Mouse (Mus musculus) lung, postnatal 0 days (tissue): ENCODE measurements around the gene Gls2. TPM values are rescaled to one million over a fixed set of nuclear protein-coding genes. Genes with fewer than 3 reads are reported as not detected.
"Not testable (repeated sequence)": the region's sequence is repeated elsewhere in the genome, so short reads cannot be mapped to it uniquely, and the experiment has no call there.

Source experiments
- ATAC-seq: fragments of 200-750 bp; cut with Nextera tagmentation; 2 replicates; pipeline ENCODE4 v1.8.0; 2017; ENCODE audit warnings: moderate library complexity
- DNase-seq: peaks from one replicate; pipeline ENCODE4 v3.0.0-alpha.2; 2016; ENCODE audit warnings: low spot score
- H3K27ac ChIP-seq: fragments of 300-500 bp; sonication (generic); 2 replicates; pipeline ENCODE4 v1.5.1; 2014; ENCODE audit warnings: antibody characterized with exemption, mild to moderate bottlenecking, low read length, mixed read lengths
- H3K27me3 ChIP-seq: fragments of 300-500 bp; sonication (generic); replicated peaks from 2 replicates; pipeline ENCODE4 v1.6.1; 2014; ENCODE audit warnings: low read length, mixed read lengths; ENCODE audit not compliant: insufficient read depth
- H3K36me3 ChIP-seq: fragments of 300-500 bp; sonication (generic); 2 replicates; pipeline ENCODE4 v1.6.1; 2014; ENCODE audit warnings: low read length, mixed read lengths; ENCODE audit not compliant: insufficient read depth
- H3K4me1 ChIP-seq: fragments of 300-500 bp; sonication (generic); 2 replicates; pipeline ENCODE4 v1.6.1; 2014; ENCODE audit warnings: antibody characterized with exemption, low read depth, low read length, mixed read lengths; ENCODE audit not compliant: insufficient read depth
- H3K4me2 ChIP-seq: fragments of 300-500 bp; sonication (generic); replicated peaks from 2 replicates; pipeline ENCODE4 v1.6.1; 2014; ENCODE audit warnings: low read depth, mild to moderate bottlenecking, low read length, moderate library complexity, mixed read lengths
- H3K4me3 ChIP-seq: fragments of 300-500 bp; sonication (generic); 2 replicates; pipeline ENCODE4 v1.5.1; 2014; ENCODE audit warnings: low read depth, low read length
- H3K9ac ChIP-seq: fragments of 300-500 bp; sonication (generic); replicated peaks from 2 replicates; pipeline ENCODE4 v1.6.1; 2014; ENCODE audit warnings: low read depth, mild to moderate bottlenecking
- H3K9me3 ChIP-seq: fragments of 300-500 bp; sonication (generic); 2 replicates; pipeline ENCODE4 v1.6.1; 2016; ENCODE audit warnings: low read length, mixed read lengths
- CTCF ChIP-seq: IDR thresholded peaks from 2 replicates; pipeline ENCODE4 v1.5.1; 2016; ENCODE audit warnings: antibody characterized with exemption, mild to moderate bottlenecking
- EP300 ChIP-seq: IDR thresholded peaks from 2 replicates; pipeline ENCODE4 v1.6.1; 2016; ENCODE audit warnings: antibody characterized with exemption, mild to moderate bottlenecking, control low read depth
- WGBS: fragments of 180-500 bp; shearing (Covaris S2); extraction: QIAGEN DNeasy Blood & Tissue Kit; methylation state at CpG from one replicate; pipeline ENCODE4 v1.1.7; 2014; 5-methylcytosine and 5-hydroxymethylcytosine counted together
- polyA plus RNA-seq: library from polyadenylated mRNA; unstranded; fragments of >200 nt; fragmentation: Nextera tagmentation; extraction: Ambion mirVana; gene quantifications from 2 replicates; pipeline ENCODE4 v1.2.1, GENCODE M21; 2015

Gls2 gene
- polyA plus RNA-seq, 1 experiment from 2014 or later, result 0.82 TPM

DNA sequence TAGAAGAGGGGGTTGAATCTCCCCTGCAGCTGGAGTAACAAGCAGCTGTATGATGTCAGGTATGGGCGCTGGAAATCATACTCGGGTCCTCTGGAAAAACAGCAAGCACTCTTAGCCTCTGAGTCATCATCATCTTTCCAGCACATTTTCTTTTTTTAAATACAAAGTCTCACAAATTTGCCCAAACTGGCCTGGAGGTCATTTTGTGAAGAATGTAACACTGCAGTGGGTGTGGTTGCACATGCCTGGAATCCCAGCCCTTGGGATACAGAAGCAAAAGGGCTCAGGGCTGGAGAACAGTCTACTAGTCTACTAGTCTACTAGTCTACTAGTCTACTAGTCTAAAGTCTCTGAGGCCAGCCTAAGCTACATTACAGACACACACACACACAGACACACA is 10.0 kb upstream of the Gls2 start:
- H3K9me3 ChIP-seq, result no peaks in the 10 kb centered on the region
- TF ChIP-seq EP300, result no peak
- no peak for TF ChIP-seq CTCF
- H3K4me3 ChIP-seq, result no peak overlapping the region
- H3K27ac ChIP-seq, result no peak overlapping the region
- 64% methylated on average over 2 of the region's 2 CpGs for WGBS
- H3K27me3 ChIP-seq, result no peaks in the 10 kb centered on the region
- ATAC-seq (no peak), DNase-seq (peak; percentile 24)
- H3K36me3 ChIP-seq, result no peaks in the 10 kb centered on the region
- H3K4me2 ChIP-seq, result no peak overlapping the region
- no peak overlapping the region for H3K9ac ChIP-seq
- H3K4me1 ChIP-seq, result no peaks in the 10 kb centered on the region

DNA sequence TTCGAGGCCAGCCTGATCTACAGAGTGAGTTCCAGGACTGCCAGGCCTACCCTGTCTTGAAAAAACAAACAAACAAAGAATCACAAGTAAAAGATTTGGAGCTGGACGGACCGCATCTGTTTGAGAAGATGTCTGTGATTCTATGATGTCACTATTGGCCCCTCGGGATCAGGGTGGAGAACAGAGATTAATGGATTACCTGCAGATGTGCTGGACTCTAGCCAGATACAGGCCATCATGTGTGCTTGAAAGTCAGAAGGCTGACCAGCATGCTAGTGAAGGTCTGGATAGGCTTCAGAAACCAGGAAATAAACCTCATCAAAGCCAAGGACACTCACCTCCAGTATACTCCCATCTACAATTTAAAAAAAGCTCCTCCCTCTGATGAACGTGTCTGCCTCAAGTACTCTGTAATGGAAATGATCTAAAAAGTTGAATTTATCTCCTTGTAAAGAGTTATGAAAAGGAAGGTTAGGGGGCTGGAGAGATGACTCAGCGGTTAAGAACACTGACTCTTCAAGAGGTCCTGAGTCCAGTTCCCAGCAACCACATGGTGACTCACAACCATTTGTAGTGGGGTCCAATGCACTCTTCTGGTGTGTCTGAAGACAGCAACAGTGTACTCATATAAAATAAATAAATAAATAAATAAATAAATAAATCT is 8.8 kb upstream of the Gls2 start:
- ATAC-seq (peak; percentile 43; the same call in 1 of the 2 replicates), DNase-seq (peak; percentile 42)
- H3K36me3 ChIP-seq, result no peaks in the 10 kb centered on the region
- H3K9ac ChIP-seq, result no peak overlapping the region
- H3K4me3 ChIP-seq, result no peak overlapping the region
- H3K9me3 ChIP-seq, result no peaks in the 10 kb centered on the region
- no peak overlapping the region for H3K27ac ChIP-seq
- H3K4me2 ChIP-seq, result no peak overlapping the region
- no peaks in the 10 kb centered on the region for H3K4me1 ChIP-seq
- 60% methylated on average over 6 of the region's 6 CpGs for WGBS
- TF ChIP-seq CTCF, result no peak
- TF ChIP-seq EP300, result no peak
- no peaks in the 10 kb centered on the region for H3K27me3 ChIP-seq

DNA sequence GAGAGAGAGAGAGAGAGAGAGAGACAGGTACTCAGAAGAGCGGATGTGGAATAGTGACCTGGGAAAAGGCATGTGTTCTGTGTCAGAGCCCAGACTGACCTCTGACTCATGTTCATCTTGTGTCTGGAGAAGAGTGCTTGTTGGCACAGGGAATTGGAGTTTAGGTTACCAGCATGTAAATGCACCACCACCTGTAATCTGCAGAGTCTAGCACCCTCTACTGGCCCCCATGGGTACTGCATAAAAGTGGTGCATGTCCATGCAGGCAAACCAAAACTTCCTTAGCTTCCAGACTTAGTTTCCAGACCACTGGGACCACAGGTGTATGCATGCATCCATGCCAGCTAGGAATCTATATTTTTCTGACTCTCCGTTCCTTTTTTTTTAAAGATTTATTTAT is 8.3 kb upstream of the Gls2 start:
- no peaks in the 10 kb centered on the region for H3K4me1 ChIP-seq
- H3K36me3 ChIP-seq, result no peaks in the 10 kb centered on the region
- H3K27me3 ChIP-seq, result no peaks in the 10 kb centered on the region
- TF ChIP-seq EP300, result no peak
- TF ChIP-seq CTCF, result peak; percentile 98
- no peak overlapping the region for H3K27ac ChIP-seq
- 43% methylated on average over 2 of the region's 2 CpGs for WGBS
- peak; percentile 94 for DNase-seq
- no peak overlapping the region for H3K9ac ChIP-seq
- no peak overlapping the region for H3K4me2 ChIP-seq
- no peaks in the 10 kb centered on the region for H3K9me3 ChIP-seq
- no peak overlapping the region for H3K4me3 ChIP-seq
- peak; percentile 88 for ATAC-seq

DNA sequence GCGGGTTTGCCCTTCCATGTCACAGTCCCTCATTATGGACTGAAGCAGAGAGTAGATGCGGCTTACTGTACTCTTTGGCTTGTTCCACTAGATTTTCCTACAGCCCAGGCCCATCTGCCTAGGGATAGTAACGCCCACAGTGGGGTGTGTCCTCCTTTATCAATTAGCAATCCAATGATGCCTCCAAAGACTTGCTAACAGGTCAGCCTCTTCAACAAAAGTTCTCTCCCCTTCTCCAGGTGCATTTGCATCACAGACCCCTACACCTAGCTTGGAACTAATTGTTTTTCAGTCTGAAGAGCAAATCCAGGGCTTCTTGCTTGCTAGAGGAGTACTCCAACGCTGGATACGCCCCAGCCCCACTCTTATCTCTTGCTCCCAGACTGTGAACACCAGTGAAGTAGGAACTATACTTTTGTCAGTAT is 7.1 kb upstream of the Gls2 start:
- no peak for DNase-seq
- Histone ChIP-seq H3K4me3 (no peak overlapping the region), H3K36me3 (no peaks in the 10 kb centered on the region), H3K27ac (no peak overlapping the region), H3K9ac (no peak overlapping the region), H3K4me2 (no peak overlapping the region), H3K4me1 (no peaks in the 10 kb centered on the region), H3K27me3 (no peaks in the 10 kb centered on the region), H3K9me3 (no peaks in the 10 kb centered on the region)
- WGBS, result 65% methylated on average over 5 of the region's 5 CpGs
- ATAC-seq, result no peak
- TF ChIP-seq EP300 (no peak), CTCF (no peak)

DNA sequence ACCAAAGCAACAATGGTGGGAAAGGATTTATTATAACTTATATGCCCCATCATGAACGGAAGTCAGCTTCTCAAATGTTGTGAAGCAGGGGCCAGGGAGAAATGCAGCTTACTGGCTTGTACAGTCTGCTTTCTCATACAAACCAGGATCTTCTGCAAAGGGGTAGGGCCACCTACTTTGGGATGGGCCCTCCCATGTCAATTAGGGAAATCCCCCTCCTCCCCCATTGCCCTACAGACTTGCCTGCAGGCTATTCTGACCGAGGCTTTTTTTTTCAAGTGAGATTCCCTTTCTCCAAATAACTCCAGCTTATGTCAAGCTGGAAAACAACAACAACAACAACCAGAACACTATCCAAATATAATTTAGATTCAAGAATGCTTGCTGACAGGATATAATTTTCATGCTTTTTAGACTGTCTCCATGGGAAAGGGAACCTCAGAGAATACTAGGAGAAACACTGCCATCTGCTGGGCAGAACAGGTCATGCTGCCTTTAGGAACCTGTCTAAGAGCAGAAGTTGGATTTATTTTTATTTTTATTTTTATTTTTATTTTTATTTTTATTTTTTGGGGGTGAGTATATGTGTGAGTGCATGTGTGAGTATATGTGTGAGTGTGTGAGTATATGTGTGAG is 5.9 kb upstream of the Gls2 start:
- WGBS, result 48% methylated on average over 2 of the region's 2 CpGs

DNA sequence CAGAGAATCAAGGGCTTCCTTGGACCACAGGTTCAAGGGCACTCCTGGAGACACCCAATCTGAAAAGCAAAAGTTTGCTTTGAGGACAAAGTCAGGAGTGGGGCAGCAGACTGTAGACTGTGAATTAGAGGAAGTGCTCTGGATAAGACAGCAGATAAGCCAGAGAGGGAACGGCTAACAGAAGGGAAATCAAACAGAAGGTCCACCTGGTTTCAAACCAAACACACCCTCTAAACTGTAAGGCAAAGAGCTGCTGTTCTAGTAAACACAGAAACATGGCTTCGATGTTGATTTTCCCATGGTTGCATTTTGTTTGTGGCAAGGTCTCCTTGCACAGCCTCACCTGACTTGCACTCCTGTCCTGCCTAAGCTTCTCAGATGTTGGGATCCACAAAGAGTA is 2.8 kb upstream of the Gls2 start:
- no peak overlapping the region for H3K4me2 ChIP-seq
- no peak overlapping the region for H3K27ac ChIP-seq
- DNase-seq (no peak), ATAC-seq (no peak)
- H3K9me3 ChIP-seq, result no peaks in the 10 kb centered on the region
- H3K4me1 ChIP-seq, result no peaks in the 10 kb centered on the region
- no peaks in the 10 kb centered on the region for H3K27me3 ChIP-seq
- H3K36me3 ChIP-seq, result no peaks in the 10 kb centered on the region
- H3K9ac ChIP-seq, result no peak overlapping the region
- no peak overlapping the region for H3K4me3 ChIP-seq
- 40% methylated on average over 2 of the region's 2 CpGs for WGBS
- TF ChIP-seq CTCF (no peak), EP300 (no peak)

More for the DNA sequence above, 5.9 kb upstream of the Gls2 start:
- Histone ChIP-seq H3K4me2 (no peak overlapping the region), H3K27ac (no peak overlapping the region), H3K27me3 (no peaks in the 10 kb centered on the region), H3K9me3 (no peaks in the 10 kb centered on the region), H3K9ac (no peak overlapping the region), H3K4me1 (no peaks in the 10 kb centered on the region), H3K4me3 (no peak overlapping the region), H3K36me3 (no peaks in the 10 kb centered on the region)
- DNase-seq (peak; percentile 84), ATAC-seq (no peak)
- no peak for TF ChIP-seq EP300
- peak; percentile 81 for TF ChIP-seq CTCF

DNA sequence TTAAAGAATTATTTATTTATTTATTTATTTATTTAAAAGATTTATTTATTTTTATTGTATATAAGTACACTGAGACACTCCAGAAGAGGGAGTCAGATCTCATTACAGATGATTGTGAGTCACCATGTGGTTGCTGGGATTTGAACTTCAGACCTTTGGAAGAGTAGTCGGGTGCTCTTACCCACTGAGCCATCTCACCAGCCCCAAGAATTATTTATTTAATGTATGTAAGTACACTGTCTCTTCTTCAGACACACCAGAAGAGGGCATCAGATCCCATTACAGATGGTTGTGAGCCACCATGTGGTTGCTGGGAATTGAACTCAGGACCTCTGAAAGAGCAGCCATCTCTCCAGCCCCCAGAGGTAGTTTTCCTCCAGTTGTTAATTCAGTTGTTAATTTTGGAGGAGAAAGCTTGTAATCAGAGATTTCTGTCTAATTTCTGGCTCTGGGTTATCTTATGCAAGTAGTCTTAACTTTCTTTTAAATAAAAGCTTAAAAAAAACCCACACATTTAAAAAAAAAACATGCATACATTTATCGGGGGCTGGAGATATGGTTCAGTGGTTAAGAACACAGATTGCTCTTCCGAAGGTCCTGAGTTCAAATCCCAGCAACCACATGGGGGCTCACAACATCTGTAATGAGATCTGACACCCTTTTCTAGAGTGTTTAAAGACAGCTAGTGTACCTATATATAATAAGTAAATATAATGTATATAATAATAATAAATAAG is 2.1 kb upstream of the Gls2 start:
- H3K27me3 ChIP-seq, ATAC-seq, H3K36me3 ChIP-seq, H3K4me2 ChIP-seq, H3K4me1 ChIP-seq, H3K4me3 ChIP-seq, H3K27ac ChIP-seq, H3K9me3 ChIP-seq, H3K9ac ChIP-seq, DNase-seq: not testable (repeated sequence)
- WGBS, result 88% methylated on average over 3 of the region's 3 CpGs
